Mouse (Mus musculus) C2C12 (cell line): Measurements from ENCODE around the gene Gpr35. TPM values are rescaled to one million over a fixed set of nuclear protein-coding genes. Genes with fewer than 3 reads are reported as not detected.
A peak's percentile ranks its signal among the peaks of the same experiment; 100 is the strongest.

Source experiments
- H3K27me3 ChIP-seq: one replicate; pipeline ENCODE4 v1.6.1; 2011; ENCODE audit not compliant: control insufficient read depth, insufficient read depth, insufficient read length
- H3K36me3 ChIP-seq: one replicate; pipeline ENCODE4 v1.6.1; 2011; ENCODE audit not compliant: control insufficient read depth, insufficient read depth
- H3K4me3 ChIP-seq: one replicate; pipeline ENCODE4 v1.5.1; 2011; ENCODE audit warnings: mild to moderate bottlenecking, control low read depth; ENCODE audit not compliant: poor library complexity, insufficient read depth, severe bottlenecking
- H3K79me2 ChIP-seq: one replicate; pipeline ENCODE4 v1.6.1; 2011; ENCODE audit not compliant: control insufficient read depth, insufficient read depth
- H3K79me3 ChIP-seq: one replicate; pipeline ENCODE4 v1.6.1; 2011; ENCODE audit warnings: low read depth, control low read depth
- H3ac ChIP-seq: one replicate; pipeline ENCODE3; 2011; ENCODE audit warnings: low read depth; ENCODE audit not compliant: control insufficient read depth, insufficient read length
- CEBPB ChIP-seq: IDR thresholded peaks from one replicate; pipeline ENCODE4 v1.6.1; 2011; ENCODE audit warnings: low read depth, mild to moderate bottlenecking, control low read depth, moderate library complexity
- CTCF ChIP-seq: IDR thresholded peaks from one replicate; pipeline ENCODE4 v1.5.1; 2011; ENCODE audit not compliant: control insufficient read depth, insufficient read depth, insufficient read length
- FOSL1 ChIP-seq: IDR thresholded peaks from one replicate; pipeline ENCODE4 v1.8.0; 2011; ENCODE audit warnings: mild to moderate bottlenecking, low read length; ENCODE audit not compliant: poor library complexity, insufficient read depth, severe bottlenecking
- MAX ChIP-seq: IDR thresholded peaks from one replicate; pipeline ENCODE4 v1.6.1; 2011; ENCODE audit warnings: mild to moderate bottlenecking, control low read depth
- MYOD1 ChIP-seq: IDR thresholded peaks from one replicate; pipeline ENCODE4 v1.6.1; 2011; ENCODE audit warnings: low read depth; ENCODE audit not compliant: control insufficient read depth, insufficient read length
- MYOG ChIP-seq: IDR thresholded peaks from one replicate; pipeline ENCODE4 v1.6.1; 2011; ENCODE audit not compliant: control insufficient read depth, insufficient read length; ENCODE audit errors: extremely low read depth
- USF1 ChIP-seq: IDR thresholded peaks from one replicate; pipeline ENCODE4 v1.6.1; 2011; ENCODE audit warnings: low read depth, mild to moderate bottlenecking, control low read depth, moderate library complexity
- polyA plus RNA-seq: library from polyadenylated mRNA; unstranded; fragments of >200 nt; fragmentation: generic; extraction: Trizol; gene quantifications from one replicate; pipeline ENCODE4 v1.2.1, GENCODE M21; 2012; ENCODE audit warnings: missing spikeins

Gpr35 gene
- polyA plus RNA-seq, 1 experiment: 0.13 TPM

DNA sequence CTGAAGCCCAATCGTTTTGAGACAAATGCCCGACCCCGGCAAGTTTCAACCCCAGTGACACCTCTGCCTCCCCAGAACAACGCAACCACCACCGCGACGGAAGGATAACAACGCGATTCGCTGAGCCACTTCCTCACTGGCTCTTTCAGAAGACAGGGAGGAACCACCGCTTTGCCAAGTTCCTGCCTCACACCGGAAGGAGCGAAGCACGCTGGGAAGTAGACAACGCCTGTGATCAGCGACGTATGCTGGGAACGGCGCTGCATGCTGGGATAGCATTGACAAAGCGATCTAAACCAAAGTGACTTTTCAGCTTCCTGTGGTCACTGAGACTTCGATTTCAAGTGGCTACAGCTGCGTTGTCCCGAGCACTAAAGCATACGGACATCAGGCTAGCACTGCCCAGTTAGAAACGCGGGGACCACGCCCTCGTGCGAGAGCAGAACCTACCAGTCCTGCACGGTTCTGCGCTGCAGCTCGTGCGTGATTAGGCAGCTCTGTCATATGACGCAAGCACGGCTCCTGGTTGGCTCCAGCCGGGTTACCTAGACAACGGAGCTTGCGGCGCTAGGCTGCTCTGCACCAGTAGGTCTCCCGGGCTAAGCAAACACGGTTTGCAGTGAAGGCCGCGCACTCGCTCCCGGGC is 16.4 kb upstream of the Gpr35 start, which contains the start of gene Capn10:
Capn10 (plus strand) TSS at position 195 of the 646 bp plus-strand sequence.
- peak; percentile 94 for TF ChIP-seq USF1
- peak; percentile 39 for TF ChIP-seq CEBPB
- no peak for TF ChIP-seq MYOG
- no peak for TF ChIP-seq MYOD1
- TF ChIP-seq MAX: peak; percentile 61
- no peak for TF ChIP-seq FOSL1
- no peak for TF ChIP-seq CTCF
- Histone ChIP-seq H3K4me3 (peak within 1 kb of the TSS; percentile 78), H3K36me3 (no peaks in the 10 kb centered on the region), H3K79me2 (peaks cover 19% of the 10 kb centered on the region), H3K79me3 (peaks cover 5% of the 10 kb centered on the region), H3K27me3 (no peaks in the 10 kb centered on the region), H3ac (peak within 1 kb of the TSS; percentile 79)

DNA sequence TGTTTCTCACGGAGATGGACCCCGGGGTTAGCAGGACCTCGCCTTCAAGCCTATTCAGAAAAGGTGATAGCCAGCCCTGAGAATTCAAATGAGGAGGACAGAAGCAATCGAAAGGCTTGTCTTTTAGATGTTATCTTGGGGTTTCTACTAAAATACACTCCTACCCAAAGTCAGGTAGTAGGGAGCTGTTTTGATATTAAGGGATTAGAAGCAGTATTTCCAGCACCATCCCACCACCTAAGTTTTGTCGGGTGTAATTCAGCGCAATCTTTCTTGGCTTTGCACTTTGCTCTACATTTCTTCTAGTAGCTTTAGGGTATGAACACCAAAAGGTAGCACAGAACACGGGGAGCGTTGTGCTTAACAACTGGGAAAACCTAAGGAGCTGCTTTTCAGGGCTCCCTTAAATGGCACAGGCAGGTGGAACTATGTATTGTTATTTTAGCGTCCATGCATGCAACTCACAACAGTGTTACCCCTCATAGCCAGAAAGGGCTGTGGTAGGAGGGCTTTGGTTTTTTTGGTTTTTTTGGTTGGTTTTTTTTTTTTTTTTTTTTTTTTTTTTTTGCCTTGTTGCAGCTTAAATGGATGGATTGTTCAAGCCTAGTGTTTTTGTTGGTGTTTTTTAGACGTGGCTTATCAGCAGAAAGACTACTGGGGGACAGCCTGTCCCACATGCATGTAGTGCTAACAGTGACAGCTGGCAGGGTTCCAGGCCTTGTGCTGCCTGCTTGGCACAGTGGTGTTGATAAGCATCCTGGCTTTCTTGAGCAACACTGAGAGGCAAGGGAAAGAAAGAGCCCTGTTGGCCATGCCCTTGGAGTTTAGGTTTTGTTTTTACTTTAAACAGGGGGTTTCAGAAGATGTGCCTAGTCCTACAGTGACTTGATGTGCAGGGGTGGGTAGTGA is 15.4 kb upstream of the Gpr35 start:
- H3K79me3 ChIP-seq: peaks cover 5% of the 10 kb centered on the region
- peak overlapping the region; percentile 78 for H3K4me3 ChIP-seq
- peaks cover 19% of the 10 kb centered on the region for H3K79me2 ChIP-seq
- TF ChIP-seq CEBPB (no peak), USF1 (no peak), MYOD1 (no peak), MAX (no peak), CTCF (no peak), MYOG (no peak), FOSL1 (no peak)
- no peaks in the 10 kb centered on the region for H3K27me3 ChIP-seq
- H3ac ChIP-seq: peak overlapping the region; percentile 73
- peaks cover 9% of the 10 kb centered on the region for H3K36me3 ChIP-seq

DNA sequence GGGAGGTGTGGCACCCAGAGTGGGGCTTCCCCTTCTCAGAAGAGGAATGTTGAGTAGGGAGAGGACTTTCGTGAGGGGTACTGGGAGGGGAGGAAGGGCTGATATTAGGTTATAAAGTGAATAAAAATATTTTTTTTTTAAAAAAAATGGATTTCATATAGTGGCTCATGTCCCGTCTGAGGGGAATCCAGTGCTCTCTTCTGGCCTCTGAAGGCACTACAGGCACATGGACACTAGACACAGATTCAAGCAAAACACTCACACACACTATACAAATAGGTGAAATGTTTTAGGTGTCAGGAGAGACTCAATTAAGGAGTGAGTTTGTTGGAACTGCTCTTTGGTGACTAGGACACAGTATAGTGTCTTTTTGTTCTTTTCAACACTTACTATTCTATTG is 14.7 kb upstream of the Gpr35 start:
- Histone ChIP-seq H3ac (no peak overlapping the region), H3K27me3 (no peaks in the 10 kb centered on the region), H3K4me3 (no peak overlapping the region), H3K79me2 (peaks cover 19% of the 10 kb centered on the region), H3K36me3 (peaks cover 16% of the 10 kb centered on the region), H3K79me3 (peaks cover 5% of the 10 kb centered on the region)
- TF ChIP-seq CTCF (no peak), CEBPB (no peak), MYOD1 (no peak), FOSL1 (no peak), MYOG (no peak), USF1 (no peak), MAX (no peak)

DNA sequence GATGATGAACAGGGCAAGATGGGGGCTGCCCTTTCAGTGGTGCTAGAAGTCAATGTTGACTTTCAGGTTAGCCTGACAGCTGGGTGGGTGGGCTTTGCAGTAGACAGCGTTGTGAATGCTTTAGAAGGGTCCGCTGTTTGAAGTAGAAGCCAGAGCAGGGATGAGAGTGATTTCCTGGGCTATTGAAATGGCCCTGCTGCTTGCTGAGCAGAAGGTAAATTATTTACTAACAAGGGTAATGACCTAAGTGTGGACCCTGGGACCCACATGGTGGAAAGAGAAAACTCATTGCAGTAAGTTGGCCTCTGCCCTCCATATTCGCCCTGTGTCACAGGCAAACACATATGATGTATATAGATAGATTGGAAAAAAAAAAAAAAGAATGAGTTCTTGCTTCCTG is 14.2 kb upstream of the Gpr35 start:
- peaks cover 19% of the 10 kb centered on the region for H3K79me2 ChIP-seq
- no peaks in the 10 kb centered on the region for H3K27me3 ChIP-seq
- peaks cover 5% of the 10 kb centered on the region for H3K79me3 ChIP-seq
- H3K4me3 ChIP-seq: no peak overlapping the region
- no peak overlapping the region for H3ac ChIP-seq
- peaks cover 17% of the 10 kb centered on the region for H3K36me3 ChIP-seq
- TF ChIP-seq MYOG (no peak), MYOD1 (no peak), MAX (no peak), CEBPB (no peak), USF1 (no peak), FOSL1 (no peak)

DNA sequence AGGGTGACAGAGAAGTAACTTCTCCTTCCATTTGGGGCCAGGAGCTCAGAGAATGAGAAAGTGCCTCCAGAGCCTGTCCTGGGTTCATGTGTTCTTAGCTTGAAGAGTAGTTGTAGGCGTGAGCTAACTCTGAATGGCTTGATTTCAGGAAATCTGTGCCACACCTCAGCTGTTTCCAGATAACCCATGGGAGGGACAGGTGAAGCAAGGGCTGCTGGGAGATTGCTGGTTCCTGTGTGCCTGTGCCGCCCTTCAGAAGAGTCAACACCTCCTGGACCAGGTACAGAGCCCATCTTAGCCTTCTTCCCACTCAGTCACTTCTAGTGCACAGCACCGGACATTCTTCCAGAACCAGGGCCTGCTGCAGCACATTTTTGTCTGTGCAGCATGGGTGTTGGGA is 12.9 kb upstream of the Gpr35 start:
- peaks cover 5% of the 10 kb centered on the region for H3K79me3 ChIP-seq
- TF ChIP-seq MAX: no peak
- no peak for TF ChIP-seq FOSL1
- TF ChIP-seq MYOG: no peak
- TF ChIP-seq CTCF: no peak
- TF ChIP-seq MYOD1: no peak
- TF ChIP-seq USF1: no peak
- TF ChIP-seq CEBPB: no peak
- H3K79me2 ChIP-seq: peaks cover 19% of the 10 kb centered on the region
- H3K36me3 ChIP-seq: peaks cover 17% of the 10 kb centered on the region
- no peak overlapping the region for H3K4me3 ChIP-seq
- H3K27me3 ChIP-seq: no peaks in the 10 kb centered on the region
- no peak overlapping the region for H3ac ChIP-seq
